Mouse (Mus musculus): ENCODE results near the gene Large2. TPM values are rescaled to one million over a fixed set of nuclear protein-coding genes. Genes with fewer than 3 reads are reported as not detected.

The Large2 gene
- total RNA-seq, 2 experiments from 2014 or later = 0.42 to 0.77 TPM

- DNase-seq (ENCODE audit: low spot score in 2 of 2) = no peak
- intact Hi-C loops (cut with DNase I) = loop anchor here (5.0 kb wide), 1 partner anchor 40 kb away; the partner anchor contains the start of gene Cry2
These were observed 17.1 kb upstream of the Large2 start for GRCm38 (mm10) chr2:92391703-92392317.

DNA sequence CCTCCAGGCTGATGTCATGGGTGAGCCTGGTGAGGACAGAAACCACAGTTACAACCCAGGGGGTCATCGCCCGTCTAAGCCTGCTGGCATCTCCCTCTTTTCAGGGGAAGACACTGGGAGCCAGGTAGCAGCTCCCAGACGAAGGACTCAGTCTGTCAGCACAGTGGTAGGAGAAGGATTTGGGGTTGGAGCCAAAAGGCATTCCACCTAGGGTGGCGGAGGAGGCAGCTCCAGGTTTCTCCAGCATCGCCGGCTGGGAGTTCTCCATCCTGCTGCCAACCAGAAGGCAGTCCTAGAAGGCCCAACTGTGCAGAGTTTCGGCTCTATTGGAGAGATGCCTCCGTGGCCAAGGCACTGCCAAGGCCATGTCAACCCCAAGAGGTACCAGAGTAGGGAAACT lies 16.4 kb upstream of the Large2 start:
- no peak for DNase-seq (ENCODE audit: low spot score in 2 of 2)

GRCm38 (mm10) chr2:92390206-92390930 lies 15.7 kb upstream of the Large2 start:
- intact Hi-C loops (cut with DNase I) = loop anchor here (5.0 kb wide), 1 partner anchor 42 kb away; the partner anchor contains the start of gene Cry2
- DNase-seq (ENCODE audit: low spot score in 2 of 2) = no peak

More for the DNA sequence above, 16.4 kb upstream of the Large2 start:
- intact Hi-C loops (cut with DNase I) = loop anchor here (5.0 kb wide), 1 partner anchor 41 kb away; the partner anchor contains the start of gene Cry2

DNA sequence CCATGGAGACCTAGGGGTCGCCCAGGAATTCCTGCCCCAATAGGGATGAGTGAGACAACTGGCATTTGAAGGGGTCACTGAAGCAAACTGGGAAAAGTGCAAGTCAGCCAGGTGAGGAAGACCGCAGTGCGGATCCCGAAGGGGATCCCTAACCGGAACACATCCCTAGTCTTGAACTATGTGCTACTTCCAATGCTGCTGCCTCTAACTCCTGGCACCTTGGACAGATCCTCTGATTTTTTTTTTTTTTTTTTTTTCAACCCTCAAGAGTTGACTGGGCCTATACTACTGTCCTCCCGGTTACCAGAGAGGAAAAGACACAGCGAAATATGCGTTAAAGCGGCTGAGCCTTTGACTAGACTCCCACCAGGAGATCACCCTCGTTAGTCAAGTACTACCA lies 15.0 kb upstream of the Large2 start:
- intact Hi-C loops (cut with DNase I) = loop anchor here (5.0 kb wide), 1 partner anchor 43 kb away; the partner anchor contains the start of gene Cry2
- DNase-seq (ENCODE audit: low spot score in 2 of 2) = no peak

DNA sequence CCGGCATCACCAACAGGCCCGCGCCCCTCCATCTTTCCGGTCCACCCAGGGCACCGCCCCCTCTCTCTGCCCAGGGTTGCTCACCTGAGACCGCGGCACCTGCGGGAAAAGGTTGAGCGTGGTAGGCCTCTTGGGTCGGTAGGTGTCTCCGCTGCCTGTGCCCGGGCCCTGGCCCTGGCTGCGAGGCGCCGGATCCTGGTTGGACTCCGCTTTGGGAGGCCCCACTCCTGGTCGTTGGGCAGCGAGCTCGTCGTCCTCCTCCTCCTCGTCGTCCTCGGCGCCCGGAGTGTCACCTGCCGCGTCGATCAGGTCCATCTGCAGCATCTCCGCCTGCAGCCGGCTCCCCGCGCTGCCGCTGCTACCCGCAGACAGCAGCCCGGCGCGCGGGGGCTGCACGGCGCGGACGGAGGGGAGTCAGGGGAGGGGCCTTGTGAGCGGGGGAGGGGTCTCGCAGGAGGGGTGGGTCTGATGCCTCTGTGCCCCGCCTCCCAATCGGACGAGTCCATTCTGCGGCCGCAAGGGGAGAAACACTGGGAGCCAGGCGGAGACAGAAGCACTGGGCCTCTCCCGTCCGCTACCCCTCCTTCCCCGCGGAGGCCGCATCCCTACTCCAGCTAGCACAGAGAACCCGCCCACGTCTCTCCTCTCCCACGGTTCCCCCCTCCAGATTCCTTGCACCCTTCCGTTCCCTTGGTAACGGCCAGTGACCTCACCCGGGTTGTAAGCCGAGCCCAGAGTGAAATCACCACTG lies 14.4 kb upstream of the Large2 start:
- intact Hi-C loops (cut with DNase I) = no loop called here
- peak; percentile 90 to 96 for DNase-seq (ENCODE audit: low spot score in 2 of 2)

DNA sequence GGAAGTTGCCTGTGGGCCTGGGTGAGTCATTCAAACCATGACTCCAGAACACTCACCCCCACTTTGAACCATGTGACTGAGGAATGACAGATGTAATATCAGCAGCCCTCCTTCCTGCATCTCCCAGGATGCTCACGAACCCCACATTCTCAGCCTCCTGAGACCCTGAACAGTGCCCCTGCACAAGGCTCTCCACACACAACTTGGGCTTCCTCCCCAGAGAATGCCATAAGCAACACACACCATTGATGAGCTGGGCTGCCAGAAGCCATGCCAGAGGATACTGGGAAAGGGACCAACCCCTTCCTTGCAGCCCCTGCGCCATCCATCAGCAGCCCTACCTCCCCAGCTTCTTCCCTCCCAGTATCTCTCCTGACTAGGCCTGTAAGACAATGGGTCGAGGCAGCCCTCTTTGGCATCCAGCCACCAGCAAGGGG lies 13.4 kb upstream of the Large2 start:
- no peak for DNase-seq (ENCODE audit: low spot score in 2 of 2)
- intact Hi-C loops (cut with DNase I) = no loop called here

DNA sequence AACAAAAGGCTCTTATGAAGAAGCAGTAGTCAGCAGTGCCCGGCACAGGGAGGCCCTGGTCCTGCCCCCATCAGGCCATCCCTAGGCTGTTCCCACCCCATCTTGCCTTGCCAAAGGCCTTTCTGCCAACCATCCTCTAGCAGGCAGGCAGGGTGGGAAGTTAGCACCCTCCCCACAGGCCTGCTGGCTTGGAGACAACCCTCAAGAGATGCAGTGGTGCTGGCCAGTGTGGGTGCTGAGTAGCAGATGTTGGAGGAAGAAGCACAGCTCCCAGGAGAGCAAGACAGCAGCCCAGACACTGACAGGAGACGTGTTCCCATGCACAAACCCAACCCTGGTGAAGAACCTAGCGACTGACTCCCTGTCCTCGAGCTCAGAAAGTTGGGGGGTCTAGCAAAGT lies 13.0 kb upstream of the Large2 start:
- intact Hi-C loops (cut with DNase I) = no loop called here
- DNase-seq (ENCODE audit: low spot score in 2 of 2) = no peak

DNA sequence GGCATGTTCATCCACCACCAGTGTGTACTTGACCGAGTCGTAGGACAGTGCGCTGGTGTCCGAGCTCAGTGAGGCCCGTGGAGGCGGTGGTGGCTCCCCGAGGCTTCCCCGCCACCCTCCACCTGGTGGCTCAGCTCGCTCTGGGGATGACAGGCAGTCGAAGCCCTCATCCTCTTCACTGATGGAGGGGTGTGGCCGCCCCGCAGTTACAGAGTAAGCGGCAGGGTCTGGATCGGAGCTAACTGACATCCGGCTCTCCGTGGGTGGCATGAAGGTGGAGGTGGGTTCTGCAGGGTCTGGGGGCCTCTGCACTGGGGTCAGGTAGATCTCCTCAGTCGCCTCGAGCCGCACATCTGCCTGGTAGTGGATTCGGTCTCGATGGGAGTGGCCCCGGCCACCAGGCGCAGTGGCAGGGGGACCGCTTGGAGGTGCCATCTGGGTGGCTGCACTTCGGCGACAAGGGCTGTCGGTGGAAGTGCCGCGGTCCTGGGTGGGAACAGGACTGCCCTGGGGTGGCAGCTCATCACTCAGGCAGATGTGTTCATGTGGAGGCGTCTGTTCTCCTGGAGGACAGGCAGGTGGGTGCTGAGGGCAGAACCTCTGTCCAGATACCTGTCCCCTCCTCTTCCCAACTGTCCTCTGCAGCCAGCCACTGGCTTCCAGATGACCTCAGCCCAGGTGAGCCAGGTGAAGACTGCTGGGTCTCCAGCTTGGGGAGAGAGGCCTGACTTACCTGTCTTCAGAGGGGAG lies 12.3 kb upstream of the Large2 start:
- no peak for DNase-seq (ENCODE audit: low spot score in 2 of 2)
- intact Hi-C loops (cut with DNase I) = no loop called here

DNA sequence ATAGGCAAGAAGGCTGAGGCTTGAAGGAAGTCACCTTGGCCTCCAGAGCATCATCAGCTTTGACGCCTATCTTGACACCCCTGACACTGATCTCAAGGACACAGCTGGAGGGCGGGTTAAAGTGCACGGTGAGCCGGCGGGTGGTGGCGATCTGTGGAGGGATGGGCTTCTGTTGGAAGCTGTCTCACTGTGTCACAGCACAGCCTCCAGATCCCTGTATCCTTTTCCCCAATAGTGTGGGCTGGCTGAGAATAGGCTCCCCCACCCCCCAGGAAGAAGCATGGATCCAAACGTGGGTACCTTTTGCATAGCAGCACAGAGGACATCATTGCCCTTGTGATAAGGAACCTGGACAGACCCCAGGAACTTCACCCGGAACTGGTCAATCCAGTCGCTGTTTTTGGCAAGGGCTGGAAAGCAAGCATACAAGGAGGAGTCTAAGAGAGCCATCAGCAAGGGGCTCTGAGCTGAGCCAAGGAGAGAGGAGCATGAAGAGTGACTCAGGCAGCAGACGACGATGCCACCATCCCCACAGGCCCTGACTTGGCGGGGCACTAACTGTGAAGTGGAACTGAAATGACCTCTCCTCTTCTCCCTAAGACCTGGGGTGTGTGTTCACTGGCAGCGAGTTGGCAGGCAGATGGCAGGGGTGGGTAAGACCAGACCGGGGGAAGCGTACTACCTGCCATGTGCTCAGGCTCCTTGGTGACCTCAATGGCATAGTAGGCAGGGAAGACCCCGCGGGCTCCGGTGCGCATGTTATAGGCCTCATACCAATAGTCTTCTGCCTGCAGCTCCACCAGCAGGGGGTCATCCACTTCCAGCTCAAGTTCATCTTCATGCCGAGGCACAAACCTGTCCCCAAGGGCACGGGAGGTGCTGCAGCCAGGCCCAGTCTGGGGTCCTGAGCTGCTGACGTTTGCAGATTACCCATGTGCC lies 10.7 kb upstream of the Large2 start:
- no peak for DNase-seq (ENCODE audit: low spot score in 2 of 2)
- intact Hi-C loops (cut with DNase I) = no loop called here

GRCm38 (mm10) chr2:92384101-92384500 lies 9.4 kb upstream of the Large2 start:
- DNase-seq (ENCODE audit: low spot score in 2 of 2) = no peak
- intact Hi-C loops (cut with DNase I) = no loop called here

DNA sequence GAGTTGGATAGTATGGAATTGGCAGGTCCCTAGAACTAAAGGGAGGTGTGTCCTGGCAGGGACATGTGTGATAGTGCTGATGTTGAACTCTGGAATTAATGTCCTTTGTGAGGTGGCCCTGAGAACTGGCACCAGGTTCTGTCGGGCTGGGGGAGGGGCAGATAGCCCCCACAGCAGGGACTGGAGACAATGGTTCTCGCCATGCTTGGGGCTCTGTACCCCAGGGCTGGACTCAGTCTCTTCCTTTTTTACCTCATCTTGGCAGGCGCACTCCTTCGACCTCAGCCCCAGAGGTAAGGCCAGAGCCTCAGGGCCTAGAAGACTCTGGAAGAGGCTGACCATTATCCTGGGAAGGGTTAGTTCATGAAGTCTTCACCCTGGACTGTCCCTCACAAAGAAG lies 8.1 kb upstream of the Large2 start:
- intact Hi-C loops (cut with DNase I) = no loop called here
- DNase-seq (ENCODE audit: low spot score in 2 of 2) = no peak

DNA sequence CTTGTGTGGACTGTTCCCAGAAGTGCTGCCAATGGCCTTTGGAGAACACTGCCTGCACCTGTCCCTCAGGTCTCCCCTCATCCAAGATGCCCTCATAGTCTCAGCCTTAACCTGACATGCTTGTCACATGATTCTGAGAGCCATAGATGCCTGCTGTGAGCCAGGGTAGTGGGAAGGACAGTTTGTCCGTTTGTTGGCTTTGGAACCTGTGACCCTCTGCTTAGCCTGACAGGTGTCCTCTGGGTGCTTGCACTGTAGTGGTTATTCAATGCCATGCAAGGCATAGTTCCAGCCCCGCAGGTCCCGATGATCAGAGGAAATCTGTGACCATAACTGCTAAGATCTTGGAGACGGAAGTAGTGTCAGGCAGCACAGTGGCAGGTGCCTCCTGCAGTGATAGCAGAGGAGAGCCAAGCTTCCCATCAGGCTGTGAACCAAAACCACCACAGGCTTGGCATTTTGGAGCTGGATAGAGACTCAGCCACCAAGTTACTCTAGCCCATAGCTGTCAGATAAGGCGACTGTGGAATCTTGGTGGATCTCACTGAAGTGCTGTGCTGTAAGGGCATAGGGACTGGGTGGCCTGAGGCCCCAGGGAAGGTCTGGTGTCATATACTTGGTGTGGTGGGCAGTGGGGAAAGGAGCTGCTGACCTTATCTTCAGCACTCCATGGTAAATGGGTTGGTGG lies 7.4 kb upstream of the Large2 start, which contains the start of gene 1700029I15Rik:
Gene 1700029I15Rik, plus strand, starts transcription at position 638 of the 688 bp plus-strand sequence.
- intact Hi-C loops (cut with DNase I) = no loop called here
- no peak for DNase-seq (ENCODE audit: low spot score in 2 of 2)

DNA sequence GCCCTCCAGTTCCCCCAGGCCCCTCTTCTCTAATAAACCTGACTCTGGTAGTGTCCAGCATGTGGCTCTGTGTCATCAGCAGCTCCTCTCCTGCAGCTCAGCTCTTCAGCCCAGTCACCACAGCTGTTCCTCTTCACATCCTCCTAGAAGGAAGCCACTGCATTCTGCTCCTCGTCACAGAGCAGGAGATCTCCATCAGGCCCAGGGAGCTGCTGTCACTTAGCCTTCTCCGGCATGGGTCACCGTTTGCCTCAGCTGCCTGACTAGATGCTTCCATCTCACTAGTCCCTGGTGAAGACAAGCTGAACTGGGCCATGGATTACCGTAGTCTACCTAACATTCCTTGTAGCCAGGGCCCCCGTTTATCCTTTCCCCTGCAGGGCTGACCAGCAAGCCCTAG lies 6.5 kb upstream of the Large2 start:
- no peak for DNase-seq (ENCODE audit: low spot score in 2 of 2)
- intact Hi-C loops (cut with DNase I) = no loop called here

DNA sequence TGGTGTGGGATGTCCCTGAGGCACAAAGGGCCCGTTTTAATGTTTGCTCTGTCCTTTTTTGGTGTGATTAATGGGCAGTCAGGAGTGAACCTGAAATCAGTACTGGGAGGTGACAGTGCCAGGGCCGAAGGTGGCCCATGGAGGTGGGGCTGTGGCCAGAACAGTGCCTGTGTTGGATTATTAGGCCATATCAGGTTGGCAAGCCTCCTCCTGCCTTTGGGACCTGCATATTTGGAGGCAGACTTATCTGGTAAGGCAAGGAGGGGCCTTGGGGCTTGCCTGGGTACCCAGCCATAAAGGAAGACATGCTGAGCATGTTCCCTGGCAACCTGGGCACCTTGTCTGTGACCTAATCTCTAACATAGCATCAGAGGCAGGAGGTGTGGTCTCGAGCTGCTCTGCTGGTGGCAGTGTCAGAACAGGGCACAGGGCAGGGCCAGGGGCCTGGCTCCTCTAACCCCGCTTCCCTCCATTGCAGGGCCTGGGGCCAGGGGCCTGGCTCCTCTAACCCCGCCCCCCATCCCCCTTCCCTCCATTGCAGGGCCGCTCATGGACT lies 5.9 kb upstream of the Large2 start:
- intact Hi-C loops (cut with DNase I) = no loop called here
- DNase-seq (ENCODE audit: low spot score in 2 of 2) = no peak

DNA sequence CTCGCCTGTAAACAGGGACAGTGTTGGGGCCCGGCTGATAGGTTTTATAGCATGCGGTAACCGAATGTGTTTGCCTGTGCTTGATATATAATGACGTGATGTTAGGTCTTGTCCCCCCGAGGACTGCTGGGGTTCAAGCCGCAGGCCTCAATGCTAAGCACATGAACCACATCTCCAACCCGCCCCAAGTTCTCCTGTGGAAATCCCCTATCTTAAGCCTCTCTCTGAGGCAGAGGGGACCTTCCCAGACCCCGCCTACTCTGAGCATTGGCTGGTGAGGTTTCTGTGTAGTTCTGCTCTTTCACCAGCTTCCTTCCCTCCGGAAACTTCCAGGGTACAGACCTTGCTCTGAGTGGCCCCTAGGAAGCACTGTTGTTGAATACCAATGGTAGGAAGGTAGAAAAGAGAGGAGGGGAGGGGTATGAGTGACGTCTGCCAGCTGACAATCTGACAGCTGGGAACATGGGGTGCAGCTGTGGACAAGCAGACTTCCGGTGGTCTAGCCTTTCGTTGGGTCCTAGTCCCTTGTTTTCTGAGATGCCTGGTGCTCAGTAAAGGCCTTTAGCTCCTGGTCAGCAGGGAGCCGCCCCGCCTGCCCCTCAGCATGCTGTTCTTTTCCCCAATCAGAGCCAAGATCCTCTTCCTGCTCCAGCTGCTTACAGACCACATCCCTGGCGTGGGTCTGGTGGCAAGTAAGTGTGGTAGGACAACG lies 5.3 kb upstream of the Large2 start:
- intact Hi-C loops (cut with DNase I) = loop anchor here (10.0 kb wide), 1 partner anchor 395 kb away; no protein-coding TSS in a partner anchor
- no peak for DNase-seq (ENCODE audit: low spot score in 2 of 2)

DNA sequence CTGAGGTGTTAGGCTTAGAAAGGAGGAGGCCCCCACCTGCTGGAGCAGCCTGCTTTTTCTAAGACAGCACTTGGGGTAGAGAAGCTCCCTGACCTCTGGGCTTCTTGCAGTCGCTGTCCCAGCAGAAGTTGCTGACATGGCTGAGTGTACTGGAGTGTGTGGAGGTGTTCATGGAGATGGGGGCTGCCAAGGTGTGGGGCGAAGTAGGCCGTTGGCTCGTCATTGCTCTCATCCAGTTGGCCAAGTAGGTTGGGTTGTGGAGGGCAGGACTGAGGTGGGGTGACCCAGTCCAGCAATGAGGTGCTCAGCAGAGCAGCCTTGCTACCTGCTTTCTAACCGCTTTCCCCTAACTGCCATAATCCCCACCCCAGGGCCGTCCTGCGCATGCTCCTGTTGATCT lies 2.7 kb upstream of the Large2 start:
- intact Hi-C loops (cut with DNase I) = loop anchor here (10.0 kb wide), 1 partner anchor 393 kb away; no protein-coding TSS in a partner anchor
- DNase-seq (ENCODE audit: low spot score in 2 of 2) = no peak

- no peak for DNase-seq (ENCODE audit: low spot score in 2 of 2)
- intact Hi-C loops (cut with DNase I) = loop anchor here (10.0 kb wide), 1 partner anchor 391 kb away; no protein-coding TSS in a partner anchor
These were observed 1.6 kb upstream of the Large2 start for GRCm38 (mm10) chr2:92376300-92376699.
